Mouse (Mus musculus): ENCODE results near the gene Prkcb.

- no peak for TF ChIP-seq CTCF (IDR thresholded peaks at IDR 0.05; ENCODE audit: control insufficient read depth, insufficient read depth, insufficient read length)
- TF ChIP-seq USF1 (IDR thresholded peaks at IDR 0.05; ENCODE audit: low read depth): no peak
- no peak for TF ChIP-seq MAX (IDR thresholded peaks at IDR 0.05)
- TF ChIP-seq MYOG (IDR thresholded peaks at IDR 0.05; ENCODE audit: control insufficient read depth, extremely low read depth, insufficient read length): no peak
- no peak for TF ChIP-seq CEBPB (IDR thresholded peaks at IDR 0.05; ENCODE audit: low read depth)
Observed at GRCm38 (mm10) chr7:122579461-122580157, 291.1 kb downstream of the Prkcb start.
